Mouse (Mus musculus): Measurements from ENCODE around the gene Klhdc1. TPM values are rescaled to one million over a fixed set of nuclear protein-coding genes. Genes with fewer than 3 reads are reported as not detected.
A peak's percentile ranks its signal among the peaks of the same experiment; 100 is the strongest.

Klhdc1 gene
- polyA plus RNA-seq, 1 experiment from 2014 or later, result 5.8 TPM

DNA sequence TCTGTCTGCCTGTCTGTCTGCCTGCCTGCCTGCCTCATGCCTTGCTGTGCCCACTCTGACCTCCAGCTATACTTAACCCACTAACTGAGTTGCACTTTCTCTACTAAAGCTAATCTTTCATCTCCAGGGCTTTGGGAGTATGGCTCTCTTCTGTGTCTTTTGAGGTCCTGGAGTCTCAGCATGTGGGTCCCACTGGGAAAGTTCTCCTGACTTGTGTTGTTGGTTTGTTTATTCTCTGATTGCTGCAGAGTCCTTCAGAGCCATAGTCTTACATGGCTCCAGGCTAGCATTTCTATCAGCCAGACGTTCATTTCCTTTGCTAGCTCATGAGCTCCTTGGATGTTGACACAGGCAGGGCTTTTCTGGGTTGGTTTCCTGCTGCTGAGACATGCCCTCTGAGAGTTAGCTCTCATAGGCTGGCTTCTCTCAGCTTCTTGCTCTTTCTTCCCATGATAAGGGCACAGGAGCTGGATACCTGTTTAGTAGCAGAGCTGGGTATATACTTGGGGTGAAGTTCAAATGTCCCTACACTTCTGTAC is 39.0 kb downstream of the Klhdc1 start:
- Histone ChIP-seq H3K27ac (ENCODE audit: low read depth, low read length) (no peak overlapping the region), H3K9me3 (ENCODE audit: control insufficient read depth, low read length) (no peaks in the 10 kb centered on the region), H3K4me3 (ENCODE audit: low read depth, low read length) (no peak overlapping the region), H3K9ac (ENCODE audit: low read depth, low read length) (no peak overlapping the region), H3K27me3 (replicated peaks; ENCODE audit: control insufficient read depth, insufficient read depth, low read length) (no peaks in the 10 kb centered on the region), H3K4me1 (replicated peaks; ENCODE audit: control insufficient read depth, insufficient read depth, low read length) (no peaks in the 10 kb centered on the region), H3K36me3 (ENCODE audit: control insufficient read depth, insufficient read depth, low read length) (no peaks in the 10 kb centered on the region), H3K4me2 (no peak overlapping the region)
- ATAC-seq (replicated peaks; ENCODE audit: low FRiP score), result no peak
- no peak for DNase-seq (ENCODE audit: low spot score)
- 30% methylated on average over 1 of the region's 1 CpGs for WGBS

DNA sequence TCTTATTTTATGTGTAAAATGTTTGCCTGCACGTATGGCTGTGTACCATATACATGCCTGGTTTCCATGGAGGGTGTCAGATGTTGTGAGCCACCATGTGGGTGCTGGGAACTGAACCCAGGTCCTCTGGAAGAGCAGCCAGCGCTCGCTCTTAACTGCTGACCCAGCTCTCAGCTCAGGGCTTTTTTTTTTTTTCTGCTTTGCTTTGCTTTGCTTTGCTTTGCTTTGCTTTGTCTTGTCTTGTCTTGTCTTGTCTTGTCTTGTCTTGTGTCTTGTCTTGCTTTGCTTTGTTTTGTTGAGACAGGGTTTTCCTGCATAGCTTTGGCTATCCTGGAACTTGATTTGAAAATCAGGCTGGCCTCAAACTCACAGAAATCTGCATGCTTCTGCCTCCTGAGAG is 39.9 kb downstream of the Klhdc1 start:
- H3K27ac ChIP-seq (ENCODE audit: low read depth, low read length), result no peak overlapping the region
- no peaks in the 10 kb centered on the region for H3K4me1 ChIP-seq (replicated peaks; ENCODE audit: control insufficient read depth, insufficient read depth, low read length)
- no peak for ATAC-seq (replicated peaks; ENCODE audit: low FRiP score)
- no peak overlapping the region for H3K4me3 ChIP-seq (ENCODE audit: low read depth, low read length)
- no peak for DNase-seq (ENCODE audit: low spot score)
- no peaks in the 10 kb centered on the region for H3K27me3 ChIP-seq (replicated peaks; ENCODE audit: control insufficient read depth, insufficient read depth, low read length)
- no peak overlapping the region for H3K4me2 ChIP-seq
- 86% methylated on average over 3 of the region's 3 CpGs for WGBS
- no peaks in the 10 kb centered on the region for H3K36me3 ChIP-seq (ENCODE audit: control insufficient read depth, insufficient read depth, low read length)
- no peaks in the 10 kb centered on the region for H3K9me3 ChIP-seq (ENCODE audit: control insufficient read depth, low read length)
- H3K9ac ChIP-seq (ENCODE audit: low read depth, low read length), result no peak overlapping the region

- no peak for ATAC-seq (replicated peaks; ENCODE audit: low FRiP score)
- H3K9ac ChIP-seq (ENCODE audit: low read depth, low read length), result no peak overlapping the region
- no peaks in the 10 kb centered on the region for H3K36me3 ChIP-seq (ENCODE audit: control insufficient read depth, insufficient read depth, low read length)
- no peaks in the 10 kb centered on the region for H3K9me3 ChIP-seq (ENCODE audit: control insufficient read depth, low read length)
- no peak overlapping the region for H3K4me2 ChIP-seq
- WGBS, result 82% methylated on average over 7 of the region's 7 CpGs
- H3K27ac ChIP-seq (ENCODE audit: low read depth, low read length), result no peak overlapping the region
- DNase-seq (ENCODE audit: low spot score), result no peak
- H3K4me1 ChIP-seq (replicated peaks; ENCODE audit: control insufficient read depth, insufficient read depth, low read length), result no peaks in the 10 kb centered on the region
- no peak overlapping the region for H3K4me3 ChIP-seq (ENCODE audit: low read depth, low read length)
- no peaks in the 10 kb centered on the region for H3K27me3 ChIP-seq (replicated peaks; ENCODE audit: control insufficient read depth, insufficient read depth, low read length)
Measured at GRCm38 (mm10) chr12:69283146-69283545, 42.2 kb downstream of the Klhdc1 start.

GRCm38 (mm10) chr12:69287535-69287934 is 46.6 kb downstream of the Klhdc1 start:
- 0 out of 2 replicates have a peak, but pooled peaks have one; percentile 15 for ATAC-seq (replicated peaks; ENCODE audit: low FRiP score)
- no peak overlapping the region for H3K27ac ChIP-seq (ENCODE audit: low read depth, low read length)
- no peaks in the 10 kb centered on the region for H3K27me3 ChIP-seq (replicated peaks; ENCODE audit: control insufficient read depth, insufficient read depth, low read length)
- H3K9ac ChIP-seq (ENCODE audit: low read depth, low read length), result no peak overlapping the region
- no peaks in the 10 kb centered on the region for H3K9me3 ChIP-seq (ENCODE audit: control insufficient read depth, low read length)
- H3K4me2 ChIP-seq, result no peak overlapping the region
- 86% methylated on average over 8 of the region's 8 CpGs for WGBS
- no peaks in the 10 kb centered on the region for H3K36me3 ChIP-seq (ENCODE audit: control insufficient read depth, insufficient read depth, low read length)
- 0 out of 2 replicates have a peak, but pooled peaks cover 1% of the 10 kb centered on the region for H3K4me1 ChIP-seq (replicated peaks; ENCODE audit: control insufficient read depth, insufficient read depth, low read length)
- no peak for DNase-seq (ENCODE audit: low spot score)
- H3K4me3 ChIP-seq (ENCODE audit: low read depth, low read length), result no peak overlapping the region

DNA sequence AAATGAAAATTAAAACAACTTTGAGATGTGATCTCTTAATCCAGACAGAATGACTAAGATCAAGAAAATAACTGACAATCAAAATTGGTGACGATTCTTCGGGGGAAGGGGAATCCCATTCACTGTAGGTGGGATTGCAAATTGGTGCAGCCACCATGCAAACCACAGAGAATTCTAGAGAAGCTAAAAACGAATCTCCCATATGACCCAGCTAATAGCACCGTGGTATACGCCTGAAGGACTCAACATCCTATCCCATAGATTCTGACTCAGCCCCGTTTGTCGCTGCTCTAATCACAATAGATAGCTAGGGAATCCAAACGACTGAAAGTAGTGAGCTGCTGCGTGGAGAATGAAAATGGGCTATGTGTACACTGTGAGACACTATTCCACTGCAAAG is 47.7 kb downstream of the Klhdc1 start:
- DNase-seq (ENCODE audit: low spot score) (no peak), ATAC-seq (replicated peaks; ENCODE audit: low FRiP score) (no peak)
- 73% methylated on average over 9 of the region's 9 CpGs for WGBS
- Histone ChIP-seq H3K4me2 (no peak overlapping the region), H3K9ac (ENCODE audit: low read depth, low read length) (no peak overlapping the region), H3K4me1 (replicated peaks; ENCODE audit: control insufficient read depth, insufficient read depth, low read length) (peaks cover 5% of the 10 kb centered on the region; the same call in 1 of the 2 replicates), H3K36me3 (ENCODE audit: control insufficient read depth, insufficient read depth, low read length) (no peaks in the 10 kb centered on the region), H3K27ac (ENCODE audit: low read depth, low read length) (no peak overlapping the region), H3K4me3 (ENCODE audit: low read depth, low read length) (no peak overlapping the region), H3K27me3 (replicated peaks; ENCODE audit: control insufficient read depth, insufficient read depth, low read length) (no peaks in the 10 kb centered on the region), H3K9me3 (ENCODE audit: control insufficient read depth, low read length) (no peaks in the 10 kb centered on the region)

DNA sequence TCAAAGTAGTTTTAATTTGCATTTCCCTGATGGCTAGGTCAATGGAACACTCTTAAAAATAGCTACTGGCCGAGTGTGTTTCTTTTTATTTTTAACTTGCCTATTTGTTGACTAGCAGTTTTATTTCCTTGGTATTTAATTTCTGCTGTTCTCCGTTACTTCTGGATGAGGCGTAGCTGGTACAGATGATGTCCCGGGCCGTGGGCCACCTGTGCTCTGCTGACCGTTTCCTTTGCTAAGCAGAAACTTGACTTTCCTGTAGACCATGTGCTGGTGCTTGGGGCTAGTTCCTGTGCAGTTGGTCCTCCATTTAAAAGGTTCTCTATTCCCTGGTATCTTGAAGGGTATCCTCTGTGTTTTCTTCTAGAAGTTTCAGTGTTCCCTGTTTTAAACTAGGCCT is 51.4 kb downstream of the Klhdc1 start:
- 89% methylated on average over 6 of the region's 6 CpGs for WGBS
- no peak overlapping the region for H3K9ac ChIP-seq (ENCODE audit: low read depth, low read length)

DNA sequence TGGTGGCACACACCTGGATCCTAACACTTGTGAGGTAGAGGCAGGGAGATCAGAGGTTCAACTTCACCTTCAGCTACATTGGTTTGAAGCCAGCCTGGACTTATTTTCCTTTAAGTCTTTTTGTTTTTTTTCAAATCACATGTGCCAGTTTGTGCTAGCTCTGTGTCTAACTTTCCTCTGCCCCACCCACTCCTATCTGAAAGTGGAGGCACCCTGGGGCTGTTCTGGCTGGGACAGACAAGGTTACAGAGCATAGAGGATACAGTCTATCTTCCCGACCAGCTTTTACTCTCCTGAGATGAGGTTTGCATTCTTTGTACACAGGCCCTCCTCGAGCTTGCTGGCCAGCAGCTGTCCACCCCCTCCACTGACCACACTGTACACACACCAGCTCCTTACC is 52.8 kb downstream of the Klhdc1 start:
- ATAC-seq (replicated peaks; ENCODE audit: low FRiP score) (peak; percentile 91), DNase-seq (ENCODE audit: low spot score) (peak; percentile 58)
- Histone ChIP-seq H3K4me3 (ENCODE audit: low read depth, low read length) (no peak overlapping the region), H3K27ac (ENCODE audit: low read depth, low read length) (peak overlapping the region; percentile 85), H3K36me3 (ENCODE audit: control insufficient read depth, insufficient read depth, low read length) (no peaks in the 10 kb centered on the region), H3K9ac (ENCODE audit: low read depth, low read length) (peak overlapping the region; percentile 23), H3K4me1 (replicated peaks; ENCODE audit: control insufficient read depth, insufficient read depth, low read length) (peaks cover 22% of the 10 kb centered on the region), H3K4me2 (peak overlapping the region; percentile 43), H3K9me3 (ENCODE audit: control insufficient read depth, low read length) (no peaks in the 10 kb centered on the region), H3K27me3 (replicated peaks; ENCODE audit: control insufficient read depth, insufficient read depth, low read length) (no peaks in the 10 kb centered on the region)
- WGBS, result 24% methylated on average over 2 of the region's 2 CpGs

More for the DNA sequence above, 51.4 kb downstream of the Klhdc1 start:
- H3K4me2 ChIP-seq, result no peak overlapping the region
- peaks cover 18% of the 10 kb centered on the region for H3K4me1 ChIP-seq (replicated peaks; ENCODE audit: control insufficient read depth, insufficient read depth, low read length)
- no peaks in the 10 kb centered on the region for H3K27me3 ChIP-seq (replicated peaks; ENCODE audit: control insufficient read depth, insufficient read depth, low read length)
- ATAC-seq (replicated peaks; ENCODE audit: low FRiP score), result no peak
- DNase-seq (ENCODE audit: low spot score), result no peak
- H3K27ac ChIP-seq (ENCODE audit: low read depth, low read length), result no peak overlapping the region
- no peaks in the 10 kb centered on the region for H3K36me3 ChIP-seq (ENCODE audit: control insufficient read depth, insufficient read depth, low read length)
- no peak overlapping the region for H3K4me3 ChIP-seq (ENCODE audit: low read depth, low read length)
- no peaks in the 10 kb centered on the region for H3K9me3 ChIP-seq (ENCODE audit: control insufficient read depth, low read length)

DNA sequence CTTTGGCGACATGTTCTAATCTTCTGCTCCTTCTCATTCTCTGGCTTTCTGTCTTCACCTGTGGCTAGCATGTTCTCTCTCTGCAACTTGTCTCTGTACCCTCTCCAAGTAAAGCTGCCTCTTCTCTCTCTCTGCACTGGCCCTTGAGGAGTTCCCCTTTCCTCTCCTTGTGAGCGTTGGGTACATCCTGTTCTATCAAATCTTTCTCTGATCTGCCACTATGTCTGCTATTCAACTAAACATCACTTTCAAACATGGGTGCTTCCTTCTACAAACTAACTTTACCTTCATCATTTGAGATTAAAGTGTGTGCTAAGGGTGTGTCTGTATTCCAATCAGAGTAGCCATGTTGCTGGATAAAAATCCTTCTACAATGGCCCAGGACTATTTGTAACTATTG is 54.0 kb downstream of the Klhdc1 start:
- Histone ChIP-seq H3K9ac (ENCODE audit: low read depth, low read length) (no peak overlapping the region), H3K4me1 (replicated peaks; ENCODE audit: control insufficient read depth, insufficient read depth, low read length) (peaks cover 31% of the 10 kb centered on the region), H3K9me3 (ENCODE audit: control insufficient read depth, low read length) (no peaks in the 10 kb centered on the region), H3K36me3 (ENCODE audit: control insufficient read depth, insufficient read depth, low read length) (no peaks in the 10 kb centered on the region), H3K4me2 (no peak overlapping the region), H3K4me3 (ENCODE audit: low read depth, low read length) (no peak overlapping the region), H3K27me3 (replicated peaks; ENCODE audit: control insufficient read depth, insufficient read depth, low read length) (no peaks in the 10 kb centered on the region), H3K27ac (ENCODE audit: low read depth, low read length) (peak overlapping the region; percentile 85)
- no peak for DNase-seq (ENCODE audit: low spot score)
- 67% methylated on average over 2 of the region's 2 CpGs for WGBS
- ATAC-seq (replicated peaks; ENCODE audit: low FRiP score), result no peak

GRCm38 (mm10) chr12:69295651-69296050 is 54.7 kb downstream of the Klhdc1 start:
- WGBS, result 73% methylated on average over 4 of the region's 4 CpGs
- H3K9ac ChIP-seq (ENCODE audit: low read depth, low read length), result peak overlapping the region; percentile 31; the same call in 1 of the 2 replicates
- ATAC-seq (replicated peaks; ENCODE audit: low FRiP score), result no peak

More at GRCm38 (mm10) chr12:69295651-69296050, 54.7 kb downstream of the Klhdc1 start:
- Histone ChIP-seq H3K36me3 (ENCODE audit: control insufficient read depth, insufficient read depth, low read length) (no peaks in the 10 kb centered on the region; the same call in 1 of the 2 replicates), H3K4me3 (ENCODE audit: low read depth, low read length) (peak overlapping the region; percentile 75; the same call in 1 of the 2 replicates), H3K27ac (ENCODE audit: low read depth, low read length) (peak overlapping the region; percentile 85; the same call in 1 of the 2 replicates), H3K4me1 (replicated peaks; ENCODE audit: control insufficient read depth, insufficient read depth, low read length) (peaks cover 31% of the 10 kb centered on the region), H3K27me3 (replicated peaks; ENCODE audit: control insufficient read depth, insufficient read depth, low read length) (no peaks in the 10 kb centered on the region), H3K4me2 (peak overlapping the region; percentile 63), H3K9me3 (ENCODE audit: control insufficient read depth, low read length) (no peaks in the 10 kb centered on the region)
- DNase-seq (ENCODE audit: low spot score), result no peak
